Mouse (Mus musculus) cortical plate, adult 2 months (tissue): ENCODE results near the gene Csnk1d.

Experiments
- CTCF ChIP-seq: fragments of 200-500 bp; IDR thresholded peaks from 2 replicates; pipeline ENCODE4 v1.5.1; 2011; ENCODE audit warnings: mild to moderate bottlenecking, control low read depth, low read length; ENCODE audit not compliant: insufficient read depth; ENCODE audit errors: extremely low read depth
- POLR2A ChIP-seq: fragments of 200-500 bp; IDR thresholded peaks from 2 replicates; pipeline ENCODE4 v1.6.1; 2011; ENCODE audit warnings: mild to moderate bottlenecking, low read length, control low read depth; ENCODE audit not compliant: insufficient read depth; ENCODE audit errors: extremely low read depth

- TF ChIP-seq CTCF (no peak), POLR2A (no peak)
Observed at GRCm38 (mm10) chr11:121038366-121039240, 47.5 kb upstream of the Csnk1d start.
